Mouse (Mus musculus): ENCODE data around the gene Ubxn1.
"Not testable (repeated sequence)": the region's sequence is repeated elsewhere in the genome, so short reads cannot be mapped to it uniquely, and the experiment has no call there.

Gene Ubxn1

GRCm38 (mm10) chr19:8859018-8859417, 12.3 kb upstream of the Ubxn1 start:
- no peak for DNase-seq

GRCm38 (mm10) chr19:8864265-8864664, 7.0 kb upstream of the Ubxn1 start:
- DNase-seq = no peak

- not testable (repeated sequence) for DNase-seq
Observed at GRCm38 (mm10) chr19:8870381-8870780, 915 bp upstream of the Ubxn1 start.

GRCm38 (mm10) chr19:8870838-8871237, 458 bp upstream of the Ubxn1 start:
- DNase-seq = no peak

- DNase-seq = no peak
Observed at GRCm38 (mm10) chr19:8872266-8872840, 1.1 kb downstream of the Ubxn1 start.

- no peak for DNase-seq
Observed at GRCm38 (mm10) chr19:8875031-8875430, 3.7 kb downstream of the Ubxn1 start.

- peak; percentile 87 for DNase-seq
Observed at GRCm38 (mm10) chr19:8880311-8881033, 9.2 kb downstream of the Ubxn1 start, which contains the start of gene Uqcc3. Uqcc3 (minus strand) TSS chr19:8880923.

GRCm38 (mm10) chr19:8881034-8881392, 9.7 kb downstream of the Ubxn1 start:
- no peak for DNase-seq

GRCm38 (mm10) chr19:8883616-8884015, 12.3 kb downstream of the Ubxn1 start, which contains the start of the genes Lbhd1 and Gm49403:
Lbhd1 (plus strand) TSS chr19:8883732.
Gm49403 (plus strand) TSS chr19:8883930.
- no peak for DNase-seq

- DNase-seq = no peak
Observed at GRCm38 (mm10) chr19:8886916-8887584, 15.8 kb downstream of the Ubxn1 start.

- no peak for DNase-seq
Observed at GRCm38 (mm10) chr19:8887585-8888463, 16.5 kb downstream of the Ubxn1 start.

GRCm38 (mm10) chr19:8888511-8889385, 17.5 kb downstream of the Ubxn1 start, which contains the start of the genes 1810009A15Rik and Gm49416:
1810009A15Rik (plus strand) TSS chr19:8888853.
Gm49416 (plus strand) TSS chr19:8888926.
- DNase-seq = peak; percentile 93

GRCm38 (mm10) chr19:8892829-8893766, 21.8 kb downstream of the Ubxn1 start, which contains the start of gene Ints5:
Ints5 (plus strand) TSS chr19:8893005.
- DNase-seq = peak; percentile 81

- DNase-seq = no peak
Observed at GRCm38 (mm10) chr19:8895397-8895960, 24.2 kb downstream of the Ubxn1 start.

GRCm38 (mm10) chr19:8896231-8896630, 24.9 kb downstream of the Ubxn1 start:
- DNase-seq = not testable (repeated sequence)

- peak; percentile 29 for DNase-seq
Observed at GRCm38 (mm10) chr19:8897211-8897864, 26.0 kb downstream of the Ubxn1 start.

GRCm38 (mm10) chr19:8897865-8898495, 26.7 kb downstream of the Ubxn1 start, which contains the start of gene Ganab:
Ganab (plus strand) TSS chr19:8898071.
- peak; percentile 96 for DNase-seq

GRCm38 (mm10) chr19:8898576-8898975, 27.3 kb downstream of the Ubxn1 start:
- DNase-seq = no peak

- DNase-seq = no peak
Observed at GRCm38 (mm10) chr19:8899079-8899478, 27.8 kb downstream of the Ubxn1 start.
